Mouse (Mus musculus): ENCODE data around the gene Gm10681. TPM values are rescaled to one million over a fixed set of nuclear protein-coding genes. Genes with fewer than 3 reads are reported as not detected.
"Not testable (repeated sequence)": the region's sequence is repeated elsewhere in the genome, so short reads cannot be mapped to it uniquely, and the experiment has no call there.

Gm10681 gene
- polyA plus RNA-seq (2012) = not detected in 2 replicates

DNA sequence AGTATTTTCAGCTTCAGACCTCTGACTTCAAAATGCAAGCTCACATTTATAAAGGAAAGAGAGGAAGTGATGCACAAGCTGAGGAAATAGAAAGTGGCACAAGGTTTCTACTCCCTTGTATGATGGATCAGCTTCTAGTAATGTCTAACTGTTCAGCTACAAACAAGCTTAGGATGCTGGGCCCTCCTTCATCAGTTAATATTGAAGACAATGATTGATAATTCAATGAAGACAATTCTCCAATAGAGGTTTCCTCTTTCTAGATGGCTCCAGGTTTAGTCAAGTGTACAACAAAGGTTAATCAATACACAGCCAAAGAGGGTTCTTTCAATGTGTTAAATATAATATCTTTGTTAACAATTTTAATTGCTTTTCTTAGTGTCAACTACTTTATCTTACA lies at the start of gene Gm10681:
Gm10681 (minus strand) TSS at position 101 of the 400 bp plus-strand sequence.
- no peak for TF ChIP-seq GATA1 (IDR thresholded peaks at IDR 0.05; ENCODE audit: low read length)

GRCm38 (mm10) chr3:98635145-98635544 lies 46.5 kb upstream of the Gm10681 start:
- no peak for TF ChIP-seq GATA1 (IDR thresholded peaks at IDR 0.05; ENCODE audit: low read length)

DNA sequence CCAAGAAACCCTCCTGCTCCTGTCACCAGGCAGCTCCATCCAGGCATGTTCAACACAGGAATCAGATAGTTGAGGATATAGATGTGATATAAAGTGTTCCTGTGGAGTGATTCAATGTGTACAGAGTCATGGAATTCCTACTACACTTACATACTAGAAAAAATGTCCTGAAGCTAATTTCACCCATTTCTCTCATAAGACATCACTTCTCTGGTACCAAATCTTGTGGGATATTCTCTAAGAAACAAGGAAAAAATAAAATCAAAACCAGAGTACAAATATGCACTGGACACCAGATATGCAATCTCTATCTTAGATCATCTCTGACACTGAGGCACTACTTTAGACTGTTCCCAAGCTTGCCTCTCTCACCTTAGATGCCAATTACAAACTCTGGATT lies 41.5 kb upstream of the Gm10681 start, which contains the start of gene Hsd3b5:
Hsd3b5 (minus strand) TSS at position 101 of the 400 bp plus-strand sequence.
- TF ChIP-seq GATA1 (IDR thresholded peaks at IDR 0.05; ENCODE audit: low read length) = no peak

GRCm38 (mm10) chr3:98629633-98630032 lies 41.0 kb upstream of the Gm10681 start:
- no peak for TF ChIP-seq GATA1 (IDR thresholded peaks at IDR 0.05; ENCODE audit: low read length)

- no peak for TF ChIP-seq GATA1 (IDR thresholded peaks at IDR 0.05; ENCODE audit: low read length)
Observed at GRCm38 (mm10) chr3:98613963-98614362, 25.4 kb upstream of the Gm10681 start.

- TF ChIP-seq GATA1 (IDR thresholded peaks at IDR 0.05; ENCODE audit: low read length) = no peak
Observed at GRCm38 (mm10) chr3:98587721-98588120, 886 bp downstream of the Gm10681 start.

- TF ChIP-seq GATA1 (IDR thresholded peaks at IDR 0.05; ENCODE audit: low read length) = not testable (repeated sequence)
Observed at GRCm38 (mm10) chr3:98510414-98510813, 78.2 kb downstream of the Gm10681 start, which contains the start of gene Hsd3b4. Gene Hsd3b4 (minus strand): TSS chr3:98510514.

Other genes starting within 250 kb of the Gm10681 start
- gene Phgdh, start 248.8 kb downstream of the Gm10681 start, polyA plus RNA-seq (2012) = not detected in 2 replicates
- not detected in 2 replicates for gene Zfp697, start 206.3 kb downstream of the Gm10681 start, polyA plus RNA-seq (2012)
- gene Gm4450, start 131.7 kb downstream of the Gm10681 start, polyA plus RNA-seq (2012) = not detected in 2 replicates
- gene Hsd3b4, start 78.3 kb downstream of the Gm10681 start, polyA plus RNA-seq (2012) = not detected in 2 replicates
- gene Hsd3b5, start 41.4 kb upstream of the Gm10681 start, polyA plus RNA-seq (2012) = not detected in 2 replicates
- gene Hsd3b2, start 135.7 kb upstream of the Gm10681 start, polyA plus RNA-seq (2012) = not detected in 2 replicates
- gene Hsd3b3, start 174.3 kb upstream of the Gm10681 start, polyA plus RNA-seq (2012) = not detected in 2 replicates
- not detected in 2 replicates for gene Hsd3b6, start 225.6 kb upstream of the Gm10681 start, polyA plus RNA-seq (2012)

Measured in G1E-ER4 (cell line).